Mouse (Mus musculus): Measurements from ENCODE around the gene Cd244a. TPM values are rescaled to one million over a fixed set of nuclear protein-coding genes. Genes with fewer than 3 reads are reported as not detected.

Cd244a gene
- total RNA-seq, 1 experiment: not detected

- H3K36me3 ChIP-seq (ENCODE audit: control insufficient read depth, insufficient read depth, low read length, poor library complexity, severe bottlenecking): no peaks in the 10 kb centered on the region
- in situ Hi-C loops (cut with MboI; ENCODE audit: low sequenced_read_pairs in 2 of 2, unreplicated experiment in 2 of 2): no loop called here
- no peak overlapping the region for H3K27ac ChIP-seq (ENCODE audit: insufficient read depth, low read depth, low read length, poor library complexity, severe bottlenecking)
- TF ChIP-seq ZNF384 (IDR thresholded peaks at IDR 0.05; ENCODE audit: low read depth, low read length): no peak
- TF ChIP-seq CHD2 (IDR thresholded peaks at IDR 0.05; ENCODE audit: low read depth, low read length): no peak
- TF ChIP-seq MAFK (IDR thresholded peaks at IDR 0.05; ENCODE audit: insufficient read depth, low read depth, low read length): no peak
- no peak for TF ChIP-seq HCFC1 (IDR thresholded peaks at IDR 0.05; ENCODE audit: borderline replicate concordance, insufficient read depth, low read length)
- no peak for TF ChIP-seq ZC3H11A (IDR thresholded peaks at IDR 0.05; ENCODE audit: borderline replicate concordance, low read depth, low read length)
- H3K9ac ChIP-seq (ENCODE audit: insufficient read depth, low read depth, low read length, poor library complexity, severe bottlenecking): no peak overlapping the region
- no peak overlapping the region for H3K4me3 ChIP-seq (ENCODE audit: insufficient read depth in 1 of 2, low read depth in 1 of 2, low read length in 2 of 2, poor library complexity in 1 of 2, severe bottlenecking in 1 of 2)
- no peaks in the 10 kb centered on the region for H3K9me3 ChIP-seq (ENCODE audit: control insufficient read depth, insufficient read depth, low read depth, low read length)
- no peaks in the 10 kb centered on the region for H3K4me1 ChIP-seq (ENCODE audit: control insufficient read depth in 2 of 2, insufficient read depth in 2 of 2, low read length in 2 of 2, poor library complexity in 1 of 2)
- no peak for DNase-seq (ENCODE audit: low read depth, low spot score)
These were observed 61.1 kb downstream of the Cd244a start for GRCm38 (mm10) chr1:171620091-171620490.

GRCm38 (mm10) chr1:171627801-171628200 lies 68.8 kb downstream of the Cd244a start:
- in situ Hi-C loops (cut with MboI; ENCODE audit: low sequenced_read_pairs in 2 of 2, unreplicated experiment in 2 of 2): no loop called here
- no peak for DNase-seq (ENCODE audit: low read depth, low spot score)
- Histone ChIP-seq H3K27ac (ENCODE audit: insufficient read depth, low read depth, low read length, poor library complexity, severe bottlenecking) (no peak overlapping the region), H3K36me3 (ENCODE audit: control insufficient read depth, insufficient read depth, low read length, poor library complexity, severe bottlenecking) (no peaks in the 10 kb centered on the region), H3K9me3 (ENCODE audit: control insufficient read depth, insufficient read depth, low read depth, low read length) (no peaks in the 10 kb centered on the region), H3K9ac (ENCODE audit: insufficient read depth, low read depth, low read length, poor library complexity, severe bottlenecking) (no peak overlapping the region), H3K4me1 (ENCODE audit: control insufficient read depth in 2 of 2, insufficient read depth in 2 of 2, low read length in 2 of 2, poor library complexity in 1 of 2) (no peaks in the 10 kb centered on the region), H3K4me3 (ENCODE audit: insufficient read depth in 1 of 2, low read depth in 1 of 2, low read length in 2 of 2, poor library complexity in 1 of 2, severe bottlenecking in 1 of 2) (no peak overlapping the region)
- TF ChIP-seq ZNF384 (IDR thresholded peaks at IDR 0.05; ENCODE audit: low read depth, low read length): no peak
- no peak for TF ChIP-seq ZC3H11A (IDR thresholded peaks at IDR 0.05; ENCODE audit: borderline replicate concordance, low read depth, low read length)
- no peak for TF ChIP-seq CHD2 (IDR thresholded peaks at IDR 0.05; ENCODE audit: low read depth, low read length)
- TF ChIP-seq HCFC1 (IDR thresholded peaks at IDR 0.05; ENCODE audit: borderline replicate concordance, insufficient read depth, low read length): no peak
- TF ChIP-seq MAFK (IDR thresholded peaks at IDR 0.05; ENCODE audit: insufficient read depth, low read depth, low read length): no peak

GRCm38 (mm10) chr1:171629168-171629567 lies 70.2 kb downstream of the Cd244a start:
- no peak for DNase-seq (ENCODE audit: low read depth, low spot score)
- TF ChIP-seq ZNF384 (IDR thresholded peaks at IDR 0.05; ENCODE audit: low read depth, low read length) (no peak), MAFK (IDR thresholded peaks at IDR 0.05; ENCODE audit: insufficient read depth, low read depth, low read length) (no peak), CHD2 (IDR thresholded peaks at IDR 0.05; ENCODE audit: low read depth, low read length) (no peak), HCFC1 (IDR thresholded peaks at IDR 0.05; ENCODE audit: borderline replicate concordance, insufficient read depth, low read length) (no peak), ZC3H11A (IDR thresholded peaks at IDR 0.05; ENCODE audit: borderline replicate concordance, low read depth, low read length) (no peak)
- H3K4me1 ChIP-seq (ENCODE audit: control insufficient read depth in 2 of 2, insufficient read depth in 2 of 2, low read length in 2 of 2, poor library complexity in 1 of 2): no peaks in the 10 kb centered on the region
- H3K36me3 ChIP-seq (ENCODE audit: control insufficient read depth, insufficient read depth, low read length, poor library complexity, severe bottlenecking): no peaks in the 10 kb centered on the region
- no peak overlapping the region for H3K4me3 ChIP-seq (ENCODE audit: insufficient read depth in 1 of 2, low read depth in 1 of 2, low read length in 2 of 2, poor library complexity in 1 of 2, severe bottlenecking in 1 of 2)
- no peak overlapping the region for H3K9ac ChIP-seq (ENCODE audit: insufficient read depth, low read depth, low read length, poor library complexity, severe bottlenecking)
- no peaks in the 10 kb centered on the region for H3K9me3 ChIP-seq (ENCODE audit: control insufficient read depth, insufficient read depth, low read depth, low read length)
- in situ Hi-C loops (cut with MboI; ENCODE audit: low sequenced_read_pairs in 2 of 2, unreplicated experiment in 2 of 2): no loop called here
- no peak overlapping the region for H3K27ac ChIP-seq (ENCODE audit: insufficient read depth, low read depth, low read length, poor library complexity, severe bottlenecking)

GRCm38 (mm10) chr1:171630041-171630440 lies 71.0 kb downstream of the Cd244a start:
- no peak for TF ChIP-seq CHD2 (IDR thresholded peaks at IDR 0.05; ENCODE audit: low read depth, low read length)
- no peak overlapping the region for H3K4me3 ChIP-seq (ENCODE audit: insufficient read depth in 1 of 2, low read depth in 1 of 2, low read length in 2 of 2, poor library complexity in 1 of 2, severe bottlenecking in 1 of 2)
- H3K36me3 ChIP-seq (ENCODE audit: control insufficient read depth, insufficient read depth, low read length, poor library complexity, severe bottlenecking): no peaks in the 10 kb centered on the region
- no peak overlapping the region for H3K27ac ChIP-seq (ENCODE audit: insufficient read depth, low read depth, low read length, poor library complexity, severe bottlenecking)
- no peaks in the 10 kb centered on the region for H3K9me3 ChIP-seq (ENCODE audit: control insufficient read depth, insufficient read depth, low read depth, low read length)
- in situ Hi-C loops (cut with MboI; ENCODE audit: low sequenced_read_pairs in 2 of 2, unreplicated experiment in 2 of 2): no loop called here
- no peak for DNase-seq (ENCODE audit: low read depth, low spot score)
- H3K4me1 ChIP-seq (ENCODE audit: control insufficient read depth in 2 of 2, insufficient read depth in 2 of 2, low read length in 2 of 2, poor library complexity in 1 of 2): no peaks in the 10 kb centered on the region
- no peak overlapping the region for H3K9ac ChIP-seq (ENCODE audit: insufficient read depth, low read depth, low read length, poor library complexity, severe bottlenecking)

DNA sequence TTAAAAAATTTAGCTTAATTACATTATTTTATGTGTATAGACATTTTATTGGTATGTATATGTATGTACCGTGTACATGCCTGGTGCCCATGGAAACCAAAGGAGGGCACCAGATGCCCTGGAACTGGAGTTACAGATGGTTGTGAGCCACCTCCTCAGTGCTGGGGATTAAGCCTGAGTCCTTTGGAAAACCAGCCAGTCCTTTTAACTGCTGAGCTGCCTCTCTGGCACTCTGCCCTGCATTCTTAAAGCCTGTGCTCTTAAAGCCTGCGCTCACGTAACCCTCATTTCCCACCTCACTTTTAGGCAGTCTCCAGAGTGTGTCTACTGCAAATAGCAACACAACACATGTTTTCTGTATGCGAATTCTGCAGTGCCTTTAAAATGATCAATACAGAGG lies 71.9 kb downstream of the Cd244a start:
- in situ Hi-C loops (cut with MboI; ENCODE audit: low sequenced_read_pairs in 2 of 2, unreplicated experiment in 2 of 2): no loop called here
- no peak overlapping the region for H3K27ac ChIP-seq (ENCODE audit: insufficient read depth, low read depth, low read length, poor library complexity, severe bottlenecking)
- no peak for DNase-seq (ENCODE audit: low read depth, low spot score)

More for the DNA sequence above, 71.9 kb downstream of the Cd244a start:
- H3K9me3 ChIP-seq (ENCODE audit: control insufficient read depth, insufficient read depth, low read depth, low read length): no peaks in the 10 kb centered on the region
- H3K36me3 ChIP-seq (ENCODE audit: control insufficient read depth, insufficient read depth, low read length, poor library complexity, severe bottlenecking): no peaks in the 10 kb centered on the region
- H3K4me3 ChIP-seq (ENCODE audit: insufficient read depth in 1 of 2, low read depth in 1 of 2, low read length in 2 of 2, poor library complexity in 1 of 2, severe bottlenecking in 1 of 2): no peak overlapping the region
- H3K9ac ChIP-seq (ENCODE audit: insufficient read depth, low read depth, low read length, poor library complexity, severe bottlenecking): no peak overlapping the region
- TF ChIP-seq HCFC1 (IDR thresholded peaks at IDR 0.05; ENCODE audit: borderline replicate concordance, insufficient read depth, low read length) (no peak), ZNF384 (IDR thresholded peaks at IDR 0.05; ENCODE audit: low read depth, low read length) (no peak), MAFK (IDR thresholded peaks at IDR 0.05; ENCODE audit: insufficient read depth, low read depth, low read length) (no peak), ZC3H11A (IDR thresholded peaks at IDR 0.05; ENCODE audit: borderline replicate concordance, low read depth, low read length) (no peak), CHD2 (IDR thresholded peaks at IDR 0.05; ENCODE audit: low read depth, low read length) (no peak)
- H3K4me1 ChIP-seq (ENCODE audit: control insufficient read depth in 2 of 2, insufficient read depth in 2 of 2, low read length in 2 of 2, poor library complexity in 1 of 2): no peaks in the 10 kb centered on the region
